8 mouse cellular contexts compared by ENCODE assay signal in the genomic region with DNA sequence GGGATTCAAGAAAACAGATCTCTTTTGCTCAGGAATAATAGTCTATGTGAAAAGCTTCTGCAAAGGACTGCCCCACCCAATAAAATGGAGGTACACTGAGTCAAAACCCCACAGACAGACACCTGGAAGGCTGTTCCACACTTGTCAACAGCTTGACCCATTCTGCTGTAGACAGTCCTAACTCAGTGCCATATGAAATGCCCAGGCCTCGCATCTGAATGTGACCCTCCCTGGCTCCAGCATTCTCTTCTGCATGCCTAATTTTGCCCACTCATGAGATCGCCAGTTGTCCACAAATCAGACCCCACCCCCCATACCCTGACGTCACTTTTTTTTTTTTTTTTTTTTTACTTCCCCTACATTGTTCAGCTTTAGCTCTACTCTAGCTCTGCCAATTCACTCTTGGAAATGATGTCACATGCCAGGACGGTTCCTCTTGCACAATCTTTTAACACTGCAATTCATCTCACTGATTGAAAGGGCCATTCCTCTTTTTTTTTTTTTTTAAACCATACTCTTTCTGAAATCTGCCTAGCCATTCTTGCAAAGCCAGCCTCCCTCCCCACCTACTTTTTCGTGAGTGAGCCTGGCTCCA. TPM values are rescaled to one million over a fixed set of nuclear protein-coding genes. Genes with fewer than 3 reads are reported as not detected.
DNase-seq lines count a peak whose midpoint lies in the region; ATAC-seq and TF ChIP-seq lines count a peak whose summit lies in the region.

No protein-coding gene starts in this region.

- 21% methylated on average over 5 of the region's 5 CpGs for WGBS in liver, embryonic 16.5 days (ENCODE audit: insufficient replicate concordance)
- WGBS in cerebellum, adult 2 months = 36% methylated on average over 5 of the region's 5 CpGs

- peak overlapping the region; percentile 46 for H3K4me2 ChIP-seq in liver, embryonic 16.5 days (ENCODE audit: low read depth, low read length)

- no peak for TF ChIP-seq CTCF in left cerebral cortex, adult 2 months (IDR thresholded peaks at IDR 0.05)
- no peak for TF ChIP-seq CTCF in cerebellum, adult 2 months (IDR thresholded peaks at IDR 0.05; ENCODE audit: borderline replicate concordance, insufficient read depth, low read depth, low read length)

- no peaks in the 10 kb centered on the region for H3K36me3 ChIP-seq in liver, embryonic 16.5 days (ENCODE audit: control insufficient read depth, insufficient read depth)

- H3K9me3 ChIP-seq in liver, embryonic 16.5 days (replicated peaks; ENCODE audit: control insufficient read depth, low read length) = no peaks in the 10 kb centered on the region

- peak; percentile 5 to 13 for DNase-seq in cerebellum, postnatal 10 days
- DNase-seq in cerebellum, postnatal 14 days = no peak
- DNase-seq in retina, postnatal 1 day = peak; percentile 34
- no peak for DNase-seq in retina, embryonic 14.5 days (ENCODE audit: low spot score)
- no peak for DNase-seq in left cerebral cortex, adult 2 months (ENCODE audit: extremely low spot score in 1 of 2, low spot score in 2 of 2)
- DNase-seq in ovary, adult 18-20 months (ENCODE audit: low spot score) = no peak
- DNase-seq in cerebellum, adult 2 months = no peak

- no peak for TF ChIP-seq POLR2A in cerebellum, adult 2 months (IDR thresholded peaks at IDR 0.05; ENCODE audit: borderline replicate concordance, insufficient read depth, low read length)

- H3K27me3 ChIP-seq in liver, embryonic 16.5 days (ENCODE audit: control insufficient read depth, insufficient read depth, low read depth, low read length) = no peaks in the 10 kb centered on the region
- H3K27me3 ChIP-seq in cerebellum, adult 2 months (ENCODE audit: control insufficient read depth, insufficient read depth, low read length) = no peaks in the 10 kb centered on the region

- intact Hi-C loops in left cerebral cortex, adult 2 months (cut with DNase I) = no loop called here

- no peak for ATAC-seq in liver, embryonic 16.5 days (ENCODE audit: low read depth)

- peaks cover 67% of the 10 kb centered on the region for H3K4me1 ChIP-seq in liver, embryonic 16.5 days (ENCODE audit: control insufficient read depth, low read depth, low read length)
- no peaks in the 10 kb centered on the region for H3K4me1 ChIP-seq in cerebellum, adult 2 months (ENCODE audit: control insufficient read depth, insufficient read depth, low read length)

- peak overlapping the region; percentile 44 for H3K9ac ChIP-seq in liver, embryonic 16.5 days (ENCODE audit: low read depth, low read length)

- no peak overlapping the region; the same call in 1 of the 2 replicates for H3K4me3 ChIP-seq in liver, embryonic 16.5 days (ENCODE audit: low read depth, low read length)
- H3K4me3 ChIP-seq in left cerebral cortex, adult 2 months = no peak overlapping the region
- H3K4me3 ChIP-seq in cerebellum, adult 2 months (replicated peaks; ENCODE audit: insufficient read depth, low read depth, low read length) = no peak overlapping the region

- H3K27ac ChIP-seq in liver, embryonic 16.5 days (ENCODE audit: low read length) = peak overlapping the region; percentile 92
- no peak overlapping the region for H3K27ac ChIP-seq in left cerebral cortex, adult 2 months
- no peak overlapping the region for H3K27ac ChIP-seq in cerebellum, adult 2 months (ENCODE audit: insufficient read depth, low read length)

RNA-seq across cellular contexts. Expression of a gene that starts 1.5 kb away (rescaled TPM):
- polyA plus RNA-seq in liver, embryonic 16.5 days (2015; fragmentation: Nextera tagmentation; extraction: Ambion mirVana) = 7.5 and 9.0 TPM in 2 replicates
- total RNA-seq in left cerebral cortex, adult 2 months (2021) = 1 to 10 TPM; 3.1 to 3.4 TPM
- polyA plus RNA-seq in cerebellum, adult 2 months (2012; rRNA removed) = 1.0 and 1.3 TPM in 2 replicates

RNA-seq across cellular contexts. Expression of a gene that starts 48.6 kb away (rescaled TPM):
- polyA plus RNA-seq in liver, embryonic 16.5 days (2015; fragmentation: Nextera tagmentation; extraction: Ambion mirVana) = 1.1 and 1.6 TPM in 2 replicates
- total RNA-seq in left cerebral cortex, adult 2 months (2021) = 10 to 100 TPM in 1 of 2 experiments, 1 to 10 TPM in 1; 9.6 to 12.0 TPM
- polyA plus RNA-seq in cerebellum, adult 2 months (2012; rRNA removed) = 3.3 and 7.1 TPM in 2 replicates

Comparison
In these comparisons a context has a peak if more than half of its experiments do, and no peak if none do; other contexts are left out.
1. DNase-seq: peak in cerebellum, postnatal 10 days (2 of 2) and retina, postnatal 1 day (single experiment); none in cerebellum, postnatal 14 days (0 of 2), retina, embryonic 14.5 days (single experiment), left cerebral cortex, adult 2 months (0 of 2), ovary, adult 18-20 months (single experiment) and cerebellum, adult 2 months (0 of 2).